Mouse (Mus musculus) lung, adult 2 months (tissue): ENCODE data around the gene Nlrp4a.
"Not testable (repeated sequence)": the region's sequence is repeated elsewhere in the genome, so short reads cannot be mapped to it uniquely, and the experiment has no call there.

Source experiments
- CTCF ChIP-seq: fragments of 200-500 bp; IDR thresholded peaks from 2 replicates; pipeline ENCODE4 v1.5.1; 2011; ENCODE audit warnings: mild to moderate bottlenecking, low read length, control low read depth; ENCODE audit not compliant: insufficient read depth
- POLR2A ChIP-seq: fragments of 200-500 bp; IDR thresholded peaks from 2 replicates; pipeline ENCODE4 v1.6.1; 2011; ENCODE audit warnings: low read depth, mild to moderate bottlenecking, control low read depth, low read length, borderline replicate concordance; ENCODE audit errors: extremely low read depth

DNA sequence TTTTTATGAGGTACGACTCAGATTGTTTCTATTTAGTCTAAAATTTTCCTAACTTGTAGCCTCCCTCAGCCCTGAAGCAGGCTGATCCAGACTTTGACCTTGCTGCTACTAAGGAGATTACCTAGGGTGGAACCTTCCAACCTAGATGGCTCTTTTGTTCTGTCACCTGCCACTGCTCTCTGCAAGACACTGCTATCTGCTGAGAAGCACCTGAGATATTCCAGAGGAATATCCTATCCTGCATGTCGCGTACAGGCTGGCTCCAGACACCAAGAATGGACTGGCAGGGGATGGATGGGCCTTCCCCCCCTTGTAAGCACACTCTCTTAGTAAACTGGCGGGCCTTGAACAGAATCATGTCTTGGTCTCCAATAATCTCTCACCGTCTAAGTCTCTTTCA is 48.2 kb upstream of the Nlrp4a start:
- TF ChIP-seq CTCF, POLR2A: not testable (repeated sequence)
